Mouse (Mus musculus) hindbrain, embryonic 14.5 days (tissue): ENCODE measurements around the gene Upk3bl. TPM values are rescaled to one million over a fixed set of nuclear protein-coding genes. Genes with fewer than 3 reads are reported as not detected.

ENCODE experiments used
- ATAC-seq: fragments of 200-750 bp; cut with Nextera tagmentation; 2 replicates; pipeline ENCODE4 v1.8.0; 2017; ENCODE audit warnings: moderate number of reproducible peaks, mild to moderate bottlenecking, moderate TSS enrichment, moderate library complexity; ENCODE audit not compliant: low FRiP score
- DNase-seq: peaks from one replicate; pipeline ENCODE4 v3.0.0-alpha.2; 2015; ENCODE audit warnings: low spot score
- H3K27ac ChIP-seq: fragments of 300-500 bp; sonication (generic); 2 replicates; pipeline ENCODE4 v1.5.1; 2014; ENCODE audit warnings: mild to moderate bottlenecking, moderate library complexity
- H3K27me3 ChIP-seq: fragments of 300-500 bp; sonication (generic); 2 replicates; pipeline ENCODE4 v1.6.1; 2014; ENCODE audit warnings: mild to moderate bottlenecking, low read length, mixed read lengths; ENCODE audit not compliant: control insufficient read depth, insufficient read depth
- H3K36me3 ChIP-seq: fragments of 300-500 bp; sonication (generic); replicated peaks from 2 replicates; pipeline ENCODE4 v1.6.1; 2014; ENCODE audit not compliant: control insufficient read depth, insufficient read depth
- H3K4me1 ChIP-seq: fragments of 300-500 bp; sonication (generic); replicated peaks from 2 replicates; pipeline ENCODE4 v1.6.1; 2014; ENCODE audit warnings: antibody characterized with exemption, low read length, mixed read lengths; ENCODE audit not compliant: control insufficient read depth, insufficient read depth
- H3K4me2 ChIP-seq: fragments of 300-500 bp; sonication (generic); replicated peaks from 2 replicates; pipeline ENCODE4 v1.6.1; 2014; ENCODE audit warnings: mild to moderate bottlenecking, moderate library complexity
- H3K4me3 ChIP-seq: fragments of 300-500 bp; sonication (generic); replicated peaks from 2 replicates; pipeline ENCODE4 v1.5.1; 2014; ENCODE audit warnings: mild to moderate bottlenecking, low read length
- H3K9ac ChIP-seq: fragments of 300-500 bp; sonication (generic); 2 replicates; pipeline ENCODE4 v1.6.1; 2014
- H3K9me3 ChIP-seq: fragments of 300-500 bp; sonication (generic); 2 replicates; pipeline ENCODE4 v1.6.1; 2016; ENCODE audit warnings: low read length; ENCODE audit not compliant: control insufficient read depth
- WGBS: fragments of 180-500 bp; shearing (Covaris S2); extraction: QIAGEN DNeasy Blood & Tissue Kit; methylation state at CpG from one replicate; pipeline ENCODE4 v1.1.7; 2014; 5-methylcytosine and 5-hydroxymethylcytosine counted together
- polyA plus RNA-seq: library from polyadenylated mRNA; unstranded; fragments of >200 nt; fragmentation: Nextera tagmentation; extraction: Ambion mirVana; gene quantifications from 2 replicates; pipeline ENCODE4 v1.2.1, GENCODE M21; 2014

Upk3bl gene
- polyA plus RNA-seq, result not detected in 2 replicates

DNA sequence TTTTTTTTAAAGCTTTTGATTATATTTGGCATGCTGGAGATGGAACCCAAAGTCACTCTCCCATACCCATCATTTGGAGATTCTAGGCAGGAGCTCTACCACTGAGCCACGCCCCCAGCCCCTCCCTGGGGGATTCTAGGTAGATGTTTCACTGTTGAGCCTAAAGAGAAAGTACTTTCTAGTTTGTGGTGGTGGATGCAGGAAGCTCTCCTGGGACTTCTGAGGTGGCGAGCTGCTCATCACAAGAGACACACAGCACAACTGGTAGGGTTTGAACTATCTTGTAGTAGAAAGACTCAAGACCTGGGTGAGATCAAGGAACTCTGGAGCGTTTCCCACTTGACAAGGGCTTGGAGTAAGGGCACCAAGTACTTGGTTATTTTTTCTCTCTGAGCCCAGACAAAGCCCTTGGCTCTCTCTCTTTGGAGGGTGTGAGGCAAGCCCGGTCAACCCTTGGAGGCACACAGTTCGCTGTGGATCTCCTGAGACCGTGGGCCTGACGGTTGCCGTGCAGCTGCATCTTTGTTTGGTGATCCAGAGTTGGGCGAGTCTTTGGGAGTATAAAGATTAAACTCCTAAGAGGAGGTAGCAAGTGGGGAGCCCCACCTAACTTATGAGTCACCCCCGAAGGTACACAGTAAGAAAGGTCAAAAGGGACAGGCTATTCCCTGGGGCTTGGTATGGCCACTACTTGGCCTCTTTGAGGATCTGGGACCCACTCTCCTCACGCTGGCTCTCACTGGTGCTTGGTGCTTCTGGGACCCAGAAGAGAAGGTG lies at the start of gene Upk3bl:
Gene Upk3bl, plus strand, starts transcription at position 192 of the 777 bp plus-strand sequence.
- ATAC-seq, result no peak
- Histone ChIP-seq H3K9me3 (no peaks in the 10 kb centered on the region), H3K36me3 (no peaks in the 10 kb centered on the region), H3K27me3 (no peaks in the 10 kb centered on the region), H3K4me3 (no peak within 1 kb of the TSS), H3K27ac (no peak within 1 kb of the TSS), H3K4me2 (no peak within 1 kb of the TSS), H3K4me1 (0 out of 2 replicates have a peak, but pooled peaks cover 5% of the 10 kb centered on the region), H3K9ac (no peak within 1 kb of the TSS)
- 95% methylated on average over 11 of the region's 11 CpGs for WGBS
- no peak for DNase-seq

DNA sequence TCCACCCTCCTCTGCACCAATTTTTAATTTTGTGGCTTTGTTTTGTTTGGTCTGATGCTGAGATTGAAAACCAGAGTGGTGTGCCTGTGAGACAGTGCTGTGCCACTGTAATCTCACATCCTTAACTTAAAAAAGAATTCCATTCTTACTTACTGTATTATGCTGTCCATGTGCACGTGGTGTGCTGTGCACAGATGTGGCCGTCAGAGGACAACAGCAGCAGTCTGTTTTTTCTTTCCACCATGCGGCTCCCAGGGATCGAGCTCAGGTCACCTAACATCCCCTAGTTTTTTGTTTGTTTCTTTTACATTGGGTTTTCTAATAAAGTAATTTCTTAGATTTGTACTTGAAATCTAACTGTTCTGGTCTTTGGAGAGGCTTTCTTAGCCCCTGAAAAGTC lies 49.8 kb upstream of the Upk3bl start:
- Histone ChIP-seq H3K27me3 (no peaks in the 10 kb centered on the region), H3K27ac (no peak overlapping the region), H3K4me2 (no peak overlapping the region), H3K36me3 (peaks cover 13% of the 10 kb centered on the region; the same call in 1 of the 2 replicates), H3K9ac (no peak overlapping the region), H3K4me1 (no peaks in the 10 kb centered on the region), H3K9me3 (no peaks in the 10 kb centered on the region), H3K4me3 (no peak overlapping the region)
- no peak for ATAC-seq
- WGBS, result 88% methylated on average over 4 of the region's 4 CpGs
- no peak for DNase-seq

DNA sequence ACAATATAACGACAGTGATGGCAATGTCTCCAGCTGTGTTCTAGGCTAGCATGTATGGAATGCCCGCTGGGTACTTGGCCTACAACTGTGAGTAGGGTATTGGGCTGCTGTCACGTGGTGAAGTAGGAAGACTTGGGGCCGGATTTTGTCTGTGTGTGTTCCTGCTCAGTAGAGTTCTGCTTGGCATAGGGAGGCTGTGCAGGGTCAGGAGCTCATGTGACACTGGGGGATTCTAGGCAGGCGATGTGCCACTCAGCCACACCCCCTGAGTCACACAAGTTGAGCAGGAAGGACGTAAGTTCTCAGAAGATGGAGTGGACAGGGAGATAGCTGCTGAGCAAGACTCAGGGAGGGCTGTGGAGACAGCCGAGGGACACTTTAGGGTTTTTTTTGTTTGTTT lies 46.5 kb upstream of the Upk3bl start:
- 84% methylated on average over 7 of the region's 7 CpGs for WGBS
- H3K4me1 ChIP-seq, result no peaks in the 10 kb centered on the region

DNA sequence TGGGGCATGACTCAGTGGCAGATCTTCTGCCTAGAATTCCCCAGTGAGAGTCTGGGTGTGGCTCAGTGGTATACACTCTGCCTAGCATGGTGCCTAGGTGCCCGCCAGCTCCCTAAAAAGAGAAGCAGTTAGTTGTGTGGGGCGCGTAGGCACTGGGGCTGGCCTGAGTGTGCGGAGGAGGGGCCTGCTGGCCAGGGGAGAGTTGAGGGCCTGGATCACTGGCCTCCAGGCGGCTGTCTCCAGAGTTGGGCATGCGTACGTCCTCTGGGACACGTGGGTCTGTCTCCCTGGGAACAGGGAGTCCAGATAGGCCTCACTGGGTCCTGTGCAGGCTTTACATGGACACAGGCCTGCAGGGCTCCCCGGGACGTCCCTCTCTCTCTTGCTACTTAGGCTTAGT lies 39.4 kb upstream of the Upk3bl start:
- DNase-seq (no peak), ATAC-seq (no peak)
- no peak overlapping the region for H3K4me2 ChIP-seq
- no peaks in the 10 kb centered on the region for H3K27me3 ChIP-seq
- H3K36me3 ChIP-seq, result peaks cover 43% of the 10 kb centered on the region
- no peak overlapping the region for H3K9ac ChIP-seq
- no peaks in the 10 kb centered on the region for H3K9me3 ChIP-seq
- H3K4me3 ChIP-seq, result no peak overlapping the region
- H3K4me1 ChIP-seq, result no peaks in the 10 kb centered on the region; the same call in 1 of the 2 replicates
- 90% methylated on average over 10 of the region's 10 CpGs for WGBS
- H3K27ac ChIP-seq, result no peak overlapping the region

More for the DNA sequence above, 46.5 kb upstream of the Upk3bl start:
- Histone ChIP-seq H3K4me2 (no peak overlapping the region), H3K27ac (no peak overlapping the region), H3K9ac (no peak overlapping the region), H3K4me3 (no peak overlapping the region), H3K9me3 (no peaks in the 10 kb centered on the region), H3K27me3 (no peaks in the 10 kb centered on the region), H3K36me3 (peaks cover 34% of the 10 kb centered on the region)
- no peak for DNase-seq
- no peak for ATAC-seq

DNA sequence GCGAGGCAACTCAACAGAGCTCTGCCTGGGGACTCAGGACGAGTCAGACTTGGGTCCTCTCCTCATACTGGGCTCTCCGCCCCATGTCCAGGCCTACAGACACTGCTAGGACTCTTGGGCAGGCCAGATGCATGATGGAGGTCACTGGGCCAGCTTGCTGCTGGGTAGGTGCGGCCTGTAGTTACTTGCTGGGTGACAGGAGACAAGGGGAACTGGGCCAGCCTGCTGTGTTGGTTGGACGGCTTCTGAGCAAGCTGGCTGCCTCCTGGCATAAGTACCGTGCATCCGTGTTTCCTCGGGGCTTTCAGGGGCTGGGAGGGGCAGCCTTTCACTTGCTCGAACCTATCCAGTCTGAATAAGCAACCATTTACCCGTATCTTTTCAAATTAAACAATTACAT lies 38.7 kb upstream of the Upk3bl start:
- H3K36me3 ChIP-seq, result peaks cover 36% of the 10 kb centered on the region
- ATAC-seq, result no peak
- H3K27me3 ChIP-seq, result no peaks in the 10 kb centered on the region
- H3K4me3 ChIP-seq, result no peak overlapping the region
- H3K9ac ChIP-seq, result no peak overlapping the region
- WGBS, result 67% methylated on average over 10 of the region's 10 CpGs
- DNase-seq, result no peak
- no peaks in the 10 kb centered on the region; the same call in 1 of the 2 replicates for H3K4me1 ChIP-seq
- no peaks in the 10 kb centered on the region for H3K9me3 ChIP-seq
- no peak overlapping the region for H3K27ac ChIP-seq
- no peak overlapping the region for H3K4me2 ChIP-seq

DNA sequence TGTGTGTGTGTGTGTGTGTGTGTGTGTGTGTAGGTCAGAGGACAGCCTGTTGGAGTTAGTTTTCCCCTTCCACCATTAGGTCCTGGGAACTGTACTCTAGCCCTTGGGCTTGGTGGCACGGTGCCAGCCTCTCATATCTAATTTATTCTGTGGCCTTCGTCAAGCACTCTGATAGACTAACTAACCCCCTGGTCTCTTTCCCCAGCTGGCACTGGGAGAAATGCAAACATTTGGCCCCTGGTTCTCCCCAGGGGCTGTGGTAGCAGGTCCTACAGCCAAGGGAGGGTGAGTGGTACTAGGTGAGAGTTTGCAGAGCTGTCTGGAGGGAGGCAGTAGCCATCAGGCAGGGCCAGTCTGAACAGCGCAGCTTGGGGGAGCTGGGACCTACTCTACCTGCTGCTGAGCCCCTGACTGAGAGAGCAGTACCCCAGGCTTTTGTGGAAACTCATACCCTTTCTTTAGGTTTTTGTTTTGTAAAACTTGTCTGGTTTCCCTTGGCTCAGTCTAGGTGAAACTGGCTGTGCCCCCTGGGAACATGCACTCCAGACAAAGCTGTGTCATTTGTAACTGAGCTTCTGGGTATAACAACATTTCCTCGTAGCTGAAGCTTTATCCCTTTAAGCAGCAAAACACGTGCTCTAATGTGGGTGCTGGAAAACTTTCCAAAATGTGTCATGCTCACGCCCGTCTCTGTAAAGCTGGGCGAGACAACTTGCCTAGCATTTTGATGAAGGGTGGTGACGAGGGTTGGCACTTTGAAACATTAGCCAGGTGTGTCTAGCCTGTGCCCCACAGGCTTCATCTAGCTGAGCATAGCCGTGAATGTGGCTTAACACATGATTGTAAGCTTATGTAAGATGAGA lies 38.0 kb upstream of the Upk3bl start:
- Histone ChIP-seq H3K9me3 (no peaks in the 10 kb centered on the region), H3K36me3 (peaks cover 30% of the 10 kb centered on the region), H3K9ac (no peak overlapping the region), H3K27me3 (no peaks in the 10 kb centered on the region), H3K27ac (no peak overlapping the region), H3K4me2 (no peak overlapping the region), H3K4me3 (no peak overlapping the region), H3K4me1 (no peaks in the 10 kb centered on the region; the same call in 1 of the 2 replicates)
- DNase-seq, result peak; percentile 30
- 71% methylated on average over 10 of the region's 10 CpGs for WGBS
- ATAC-seq, result no peak

DNA sequence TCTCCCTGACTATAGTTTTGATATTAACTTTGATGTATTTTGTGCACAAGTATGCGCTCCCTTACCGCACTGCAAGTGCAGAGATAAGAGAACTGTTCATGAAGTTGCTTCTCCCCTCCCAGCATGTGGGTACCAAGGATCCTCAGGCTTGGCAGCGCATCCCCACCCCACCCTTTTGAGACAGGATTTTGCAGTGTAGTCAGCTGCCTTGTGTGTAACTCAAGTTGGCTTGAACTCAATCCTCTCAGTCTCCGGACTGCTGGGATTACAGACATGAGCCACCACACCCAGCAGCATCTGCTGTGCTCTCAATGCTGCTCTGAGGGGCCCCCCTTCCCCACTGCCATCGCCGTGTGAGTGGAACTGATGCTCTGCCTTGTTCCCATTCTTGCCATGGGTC lies 37.0 kb upstream of the Upk3bl start:
- Histone ChIP-seq H3K27me3 (no peaks in the 10 kb centered on the region), H3K4me3 (no peak overlapping the region), H3K4me1 (no peaks in the 10 kb centered on the region; the same call in 1 of the 2 replicates), H3K9me3 (no peaks in the 10 kb centered on the region), H3K27ac (no peak overlapping the region), H3K4me2 (no peak overlapping the region), H3K36me3 (peaks cover 20% of the 10 kb centered on the region), H3K9ac (no peak overlapping the region)
- no peak for ATAC-seq
- DNase-seq, result no peak
- 86% methylated on average over 6 of the region's 6 CpGs for WGBS

DNA sequence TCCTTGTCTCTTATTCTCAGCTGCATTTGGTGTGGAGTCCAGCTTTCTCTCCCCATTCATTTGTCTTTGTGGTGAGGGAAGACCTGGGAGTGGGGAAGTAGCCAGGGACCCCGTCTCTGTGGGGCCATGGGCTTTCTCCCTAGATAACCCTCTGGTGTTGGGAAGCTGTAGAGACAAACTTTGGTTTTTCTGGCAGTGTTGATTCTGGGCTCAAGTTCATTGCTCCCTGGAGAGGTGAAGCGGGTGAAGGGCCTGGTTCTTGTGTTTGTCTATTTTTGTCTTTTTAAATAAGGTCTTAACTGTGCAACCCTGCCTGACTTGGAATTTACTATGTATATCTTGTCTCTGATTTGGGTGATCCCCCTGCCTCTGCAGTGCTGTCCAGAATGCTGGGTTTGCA lies 35.6 kb upstream of the Upk3bl start:
- DNase-seq (no peak), ATAC-seq (no peak)
- WGBS, result 88% methylated on average over 2 of the region's 2 CpGs
- no peak overlapping the region for H3K4me3 ChIP-seq
- H3K9ac ChIP-seq, result no peak overlapping the region
- no peak overlapping the region for H3K4me2 ChIP-seq
- H3K9me3 ChIP-seq, result no peaks in the 10 kb centered on the region
- no peaks in the 10 kb centered on the region for H3K27me3 ChIP-seq
- H3K27ac ChIP-seq, result no peak overlapping the region
- no peaks in the 10 kb centered on the region; the same call in 1 of the 2 replicates for H3K4me1 ChIP-seq
- peaks cover 6% of the 10 kb centered on the region; the same call in 1 of the 2 replicates for H3K36me3 ChIP-seq

DNA sequence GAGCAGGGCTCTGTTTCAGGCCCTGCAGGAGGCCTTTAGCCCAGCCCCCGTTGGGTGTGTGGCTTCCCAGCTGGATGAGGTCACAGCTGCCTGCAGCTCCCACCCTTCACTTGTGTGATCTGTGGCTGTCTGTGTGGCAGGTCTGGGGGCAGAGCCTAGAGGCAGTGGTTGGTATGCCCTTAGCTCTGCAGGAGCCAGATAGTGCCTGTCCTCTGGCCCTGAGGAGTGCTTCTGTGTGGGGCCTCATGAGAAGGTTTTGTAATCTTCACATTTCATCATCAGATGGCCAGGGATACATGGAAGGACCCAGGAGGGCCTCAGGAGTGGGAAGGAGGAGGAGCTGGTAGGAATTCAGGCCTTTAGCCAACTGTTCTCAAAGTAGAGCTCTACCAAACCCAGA lies 34.4 kb upstream of the Upk3bl start:
- no peaks in the 10 kb centered on the region; the same call in 1 of the 2 replicates for H3K4me1 ChIP-seq

More for the DNA sequence above, 34.4 kb upstream of the Upk3bl start:
- WGBS, result 16% methylated on average over 1 of the region's 1 CpGs
- no peak for ATAC-seq
- no peaks in the 10 kb centered on the region for H3K9me3 ChIP-seq
- H3K27ac ChIP-seq, result no peak overlapping the region
- no peak overlapping the region for H3K4me3 ChIP-seq
- H3K9ac ChIP-seq, result no peak overlapping the region
- no peak for DNase-seq
- H3K4me2 ChIP-seq, result no peak overlapping the region
- peaks cover 5% of the 10 kb centered on the region; the same call in 1 of the 2 replicates for H3K36me3 ChIP-seq
- no peaks in the 10 kb centered on the region for H3K27me3 ChIP-seq
